Mouse (Mus musculus) hindbrain, embryonic 15.5 days (tissue): ENCODE data around the gene Wfdc9. TPM values are rescaled to one million over a fixed set of nuclear protein-coding genes. Genes with fewer than 3 reads are reported as not detected.
"Not testable (repeated sequence)": the region's sequence is repeated elsewhere in the genome, so short reads cannot be mapped to it uniquely, and the experiment has no call there.

Source experiments
- ATAC-seq: fragments of 200-750 bp; cut with Nextera tagmentation; 2 replicates; pipeline ENCODE4 v1.8.0; 2017; ENCODE audit warnings: low read depth, moderate number of reproducible peaks, moderate TSS enrichment; ENCODE audit not compliant: low FRiP score
- H3K27ac ChIP-seq: fragments of 300-500 bp; sonication (generic); replicated peaks from 2 replicates; pipeline ENCODE4 v1.5.1; 2015; ENCODE audit warnings: mild to moderate bottlenecking, inconsistent platforms
- H3K27me3 ChIP-seq: fragments of 300-500 bp; sonication (generic); 2 replicates; pipeline ENCODE4 v1.6.1; 2015; ENCODE audit warnings: control low read depth, inconsistent platforms
- H3K36me3 ChIP-seq: fragments of 300-500 bp; sonication (generic); 2 replicates; pipeline ENCODE4 v1.6.1; 2015; ENCODE audit warnings: control low read depth, inconsistent platforms
- H3K4me1 ChIP-seq: fragments of 300-500 bp; sonication (generic); replicated peaks from 2 replicates; pipeline ENCODE4 v1.6.1; 2015; ENCODE audit warnings: control low read depth, inconsistent platforms
- H3K4me2 ChIP-seq: fragments of 300-500 bp; sonication (generic); 2 replicates; pipeline ENCODE4 v1.6.1; 2015; ENCODE audit warnings: moderate library complexity, mild to moderate bottlenecking, inconsistent platforms
- H3K4me3 ChIP-seq: fragments of 300-500 bp; sonication (generic); 2 replicates; pipeline ENCODE4 v1.5.1; 2015; ENCODE audit warnings: mild to moderate bottlenecking, inconsistent platforms
- H3K9ac ChIP-seq: fragments of 300-500 bp; sonication (generic); 2 replicates; pipeline ENCODE4 v1.6.1; 2015; ENCODE audit warnings: inconsistent platforms
- H3K9me3 ChIP-seq: fragments of 300-500 bp; sonication (generic); 2 replicates; pipeline ENCODE4 v1.6.1; 2016; ENCODE audit warnings: control low read depth, inconsistent platforms
- WGBS: fragments of 180-500 bp; shearing (Covaris S2); methylation state at CpG from one replicate; pipeline ENCODE4 v1.1.7; 2015; 5-methylcytosine and 5-hydroxymethylcytosine counted together
- polyA plus RNA-seq: library from polyadenylated mRNA; unstranded; fragments of >200 nt; fragmentation: Nextera tagmentation; extraction: Ambion mirVana; gene quantifications from 2 replicates; pipeline ENCODE4 v1.2.1, GENCODE M21; 2015

Gene Wfdc9
- polyA plus RNA-seq, 1 experiment from 2014 or later: not detected

DNA sequence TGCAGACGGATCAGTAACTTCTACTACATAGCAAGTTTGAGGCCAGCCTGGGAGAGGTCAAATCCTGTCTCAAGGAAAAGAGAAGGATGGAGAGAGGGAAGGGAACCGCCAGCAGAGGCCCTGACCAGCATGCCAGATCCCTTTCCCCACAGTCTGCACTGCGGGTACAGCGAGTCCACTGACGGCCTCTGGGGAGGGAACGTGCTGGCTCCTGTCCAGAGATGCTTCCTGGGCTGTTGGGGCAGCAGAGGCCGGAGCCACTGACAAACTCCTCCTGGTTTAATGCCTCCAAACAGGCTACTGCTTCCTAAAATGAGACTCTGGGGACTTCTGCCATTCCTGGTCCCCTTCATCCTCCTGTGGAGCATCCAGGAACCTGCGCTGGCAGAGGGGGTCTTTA lies 42.9 kb downstream of the Wfdc9 start, which contains the start of the genes Wfdc6b and Wfdc8:
Gene Wfdc6b (plus strand): TSS at position 52 of the 400 bp plus-strand sequence.
Gene Wfdc8 (minus strand): TSS at position 156 of the 400 bp plus-strand sequence.
- not testable (repeated sequence) for H3K9me3 ChIP-seq, H3K4me3 ChIP-seq, H3K27ac ChIP-seq, H3K4me2 ChIP-seq, H3K4me1 ChIP-seq, H3K36me3 ChIP-seq, H3K27me3 ChIP-seq, ATAC-seq, H3K9ac ChIP-seq
- 48% methylated on average over 8 of the region's 8 CpGs for WGBS

DNA sequence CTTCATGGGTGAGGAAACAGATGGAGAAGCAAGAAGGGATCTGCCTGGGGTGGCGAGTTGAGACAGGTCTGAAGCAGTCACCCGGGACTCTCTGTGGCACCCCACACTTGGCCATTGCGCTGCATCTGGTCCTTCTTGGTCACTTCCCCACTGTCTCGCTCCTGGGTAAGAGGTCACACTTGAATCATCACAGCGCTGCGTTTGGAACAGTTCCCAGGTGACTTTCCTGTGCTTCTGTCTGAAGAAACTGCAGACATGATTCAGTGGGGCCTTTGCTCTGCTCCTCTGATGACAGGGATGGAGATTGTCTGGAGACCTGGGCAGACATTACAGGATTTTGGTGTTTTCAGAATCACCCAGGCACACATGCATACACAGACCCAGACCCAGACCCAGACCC lies 47.6 kb downstream of the Wfdc9 start:
- ATAC-seq: no peak
- WGBS: 72% methylated on average over 6 of the region's 6 CpGs
- no peaks in the 10 kb centered on the region for H3K27me3 ChIP-seq
- no peak overlapping the region for H3K27ac ChIP-seq
- no peaks in the 10 kb centered on the region for H3K9me3 ChIP-seq
- no peak overlapping the region for H3K9ac ChIP-seq
- no peak overlapping the region for H3K4me3 ChIP-seq
- no peaks in the 10 kb centered on the region for H3K4me1 ChIP-seq
- H3K36me3 ChIP-seq: no peaks in the 10 kb centered on the region
- H3K4me2 ChIP-seq: no peak overlapping the region

DNA sequence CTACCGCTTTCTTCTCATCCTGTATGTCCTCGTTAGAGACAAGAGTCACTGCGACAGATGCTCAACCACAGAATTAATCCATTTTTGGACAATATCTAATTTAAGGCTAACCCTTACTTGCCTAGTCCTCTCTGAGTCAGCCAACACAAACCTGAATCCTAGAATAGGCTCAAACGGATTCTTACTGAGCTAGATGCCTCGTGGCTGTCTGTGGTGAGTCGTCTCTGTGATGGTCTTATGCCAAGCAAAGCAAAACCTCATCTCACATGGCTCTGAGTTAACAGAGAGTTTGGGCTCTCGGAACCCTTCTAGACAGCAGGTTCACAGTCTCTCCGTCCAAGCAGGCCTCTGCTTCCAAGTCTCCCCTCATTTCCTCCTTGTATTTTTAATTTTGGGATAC lies 52.0 kb downstream of the Wfdc9 start:
- no peak overlapping the region for H3K4me2 ChIP-seq
- no peak overlapping the region for H3K4me3 ChIP-seq
- no peak overlapping the region for H3K27ac ChIP-seq
- H3K4me1 ChIP-seq: no peaks in the 10 kb centered on the region
- H3K36me3 ChIP-seq: no peaks in the 10 kb centered on the region
- H3K9me3 ChIP-seq: no peaks in the 10 kb centered on the region
- WGBS: 93% methylated on average over 8 of the region's 8 CpGs
- H3K9ac ChIP-seq: no peak overlapping the region
- no peaks in the 10 kb centered on the region for H3K27me3 ChIP-seq
- no peak for ATAC-seq

DNA sequence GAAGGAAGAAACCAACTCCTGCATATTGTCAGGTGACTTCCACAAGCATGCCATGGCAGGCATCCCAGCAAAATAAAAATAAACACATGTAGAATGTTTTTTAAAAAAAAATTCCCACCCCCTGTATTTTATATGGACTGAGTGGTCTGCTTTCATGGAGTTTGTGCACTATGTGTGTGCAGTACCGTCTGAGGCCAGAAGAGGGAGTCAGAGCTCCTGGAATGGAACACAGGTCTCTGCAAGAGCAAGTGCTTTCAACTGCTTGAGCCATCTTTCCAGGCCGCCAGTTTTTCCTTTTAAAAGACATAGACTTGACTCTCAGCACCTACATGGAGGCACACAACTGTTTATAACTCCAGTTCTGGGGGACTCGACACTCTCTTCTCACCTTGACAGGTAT lies 52.9 kb downstream of the Wfdc9 start:
- WGBS: 95% methylated on average over 3 of the region's 3 CpGs
- Histone ChIP-seq H3K27ac (no peak overlapping the region), H3K4me3 (no peak overlapping the region), H3K9ac (no peak overlapping the region), H3K4me1 (no peaks in the 10 kb centered on the region), H3K4me2 (no peak overlapping the region), H3K9me3 (no peaks in the 10 kb centered on the region), H3K36me3 (no peaks in the 10 kb centered on the region), H3K27me3 (no peaks in the 10 kb centered on the region)
- no peak for ATAC-seq

DNA sequence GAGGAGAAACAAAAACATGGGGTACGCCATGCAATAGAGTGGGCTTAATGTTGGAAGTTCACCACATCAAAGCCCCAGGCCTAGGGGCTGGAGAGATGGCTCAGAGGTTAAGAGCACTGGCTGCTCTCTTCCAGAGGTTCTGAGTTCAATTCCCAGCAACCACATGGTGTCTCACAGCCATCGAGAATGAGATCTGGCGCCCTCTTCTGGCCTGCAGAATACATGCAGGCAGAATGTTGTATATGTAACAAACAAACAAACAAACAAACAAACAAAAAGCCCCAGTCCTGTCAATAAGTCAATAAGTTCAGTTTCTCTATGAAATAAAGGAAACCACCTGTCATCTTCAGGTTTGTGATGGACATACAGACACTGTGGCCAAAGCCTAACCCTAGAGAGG lies 56.2 kb downstream of the Wfdc9 start:
- 72% methylated on average over 3 of the region's 3 CpGs for WGBS
- Histone ChIP-seq H3K4me2 (no peak overlapping the region), H3K27me3 (no peaks in the 10 kb centered on the region), H3K4me1 (no peaks in the 10 kb centered on the region), H3K36me3 (no peaks in the 10 kb centered on the region), H3K27ac (no peak overlapping the region), H3K9me3 (no peaks in the 10 kb centered on the region), H3K9ac (no peak overlapping the region), H3K4me3 (no peak overlapping the region)
- ATAC-seq: no peak

Other genes with a start within 250 kb of the Wfdc9 start
- gene Sdc4, start 212.7 kb downstream of the Wfdc9 start, polyA plus RNA-seq: 9.4 and 10.4 TPM in 2 replicates
- gene Sys1, start 199.6 kb downstream of the Wfdc9 start, polyA plus RNA-seq: 82.7 and 88.2 TPM in 2 replicates
- gene Gm20458, start 195.6 kb downstream of the Wfdc9 start, polyA plus RNA-seq: 5.0 and 6.6 TPM in 2 replicates
- gene Trp53tg5, start 182.9 kb downstream of the Wfdc9 start, polyA plus RNA-seq: not detected in 2 replicates
- gene Dbndd2, start 170.5 kb downstream of the Wfdc9 start, polyA plus RNA-seq: 22.8 and 23.1 TPM in 2 replicates
- 93.4 and 103 TPM in 2 replicates for gene Pigt, start 159.1 kb downstream of the Wfdc9 start, polyA plus RNA-seq
- 1.1 and 4.4 TPM in 2 replicates for gene Wfdc2, start 94.2 kb downstream of the Wfdc9 start, polyA plus RNA-seq
- gene Spint3, start 83.1 kb downstream of the Wfdc9 start, polyA plus RNA-seq: not detected in 2 replicates
- not detected in 2 replicates for gene Wfdc6a, start 71.1 kb downstream of the Wfdc9 start, polyA plus RNA-seq
- gene Eppin, start 63.0 kb downstream of the Wfdc9 start, polyA plus RNA-seq: 0.21 TPM in 1 of 2 replicates, not detected in the other
- not detected in 2 replicates for gene Wfdc6b, start 43.1 kb downstream of the Wfdc9 start, polyA plus RNA-seq
- gene Wfdc8, start 43.0 kb downstream of the Wfdc9 start, polyA plus RNA-seq: not detected in 2 replicates
- not detected in 2 replicates for gene Wfdc16, start 17.8 kb downstream of the Wfdc9 start, polyA plus RNA-seq
- gene Wfdc10, start 537 bp downstream of the Wfdc9 start, polyA plus RNA-seq: not detected in 2 replicates
- gene Wfdc11, start 17.5 kb upstream of the Wfdc9 start, polyA plus RNA-seq: not detected in 2 replicates
- not detected in 2 replicates for gene Wfdc13, start 28.5 kb upstream of the Wfdc9 start, polyA plus RNA-seq
- not detected in 2 replicates for gene Spint4, start 41.9 kb upstream of the Wfdc9 start, polyA plus RNA-seq
- gene Spint5, start 58.7 kb upstream of the Wfdc9 start, polyA plus RNA-seq: not detected in 2 replicates
- 1.6 and 1.7 TPM in 2 replicates for gene Wfdc3, start 89.3 kb upstream of the Wfdc9 start, polyA plus RNA-seq
- 54.6 and 57.6 TPM in 2 replicates for gene Dnttip1, start 89.4 kb upstream of the Wfdc9 start, polyA plus RNA-seq
- gene Ube2c, start 113.3 kb upstream of the Wfdc9 start, polyA plus RNA-seq: 78.0 and 107 TPM in 2 replicates
- gene Tnnc2, start 123.4 kb upstream of the Wfdc9 start, polyA plus RNA-seq: 0.97 and 2.4 TPM in 2 replicates
- 39.6 and 44.8 TPM in 2 replicates for gene Snx21, start 129.2 kb upstream of the Wfdc9 start, polyA plus RNA-seq
- gene Acot8, start 148.3 kb upstream of the Wfdc9 start, polyA plus RNA-seq: 21.4 and 21.5 TPM in 2 replicates
- 16.8 TPM in 2 replicates for gene Zswim3, start 148.5 kb upstream of the Wfdc9 start, polyA plus RNA-seq
- gene Zswim1, start 166.1 kb upstream of the Wfdc9 start, polyA plus RNA-seq: 24.9 and 29.2 TPM in 2 replicates
- gene Spata25, start 172.0 kb upstream of the Wfdc9 start, polyA plus RNA-seq: 0.34 TPM in 1 of 2 replicates, not detected in the other
- gene Ctsa, start 176.3 kb upstream of the Wfdc9 start, polyA plus RNA-seq: 97.0 and 105 TPM in 2 replicates
- gene Neurl2, start 176.9 kb upstream of the Wfdc9 start, polyA plus RNA-seq: 6.3 and 7.9 TPM in 2 replicates
- 123 and 129 TPM in 2 replicates for gene Pltp, start 201.1 kb upstream of the Wfdc9 start, polyA plus RNA-seq
- 78.5 and 81.7 TPM in 2 replicates for gene Pcif1, start 222.7 kb upstream of the Wfdc9 start, polyA plus RNA-seq